Mouse (Mus musculus): Measurements from ENCODE around the gene Sept11. TPM values are rescaled to one million over a fixed set of nuclear protein-coding genes. Genes with fewer than 3 reads are reported as not detected.

Gene Sept11
- total RNA-seq, 4 experiments from 2014 or later = 91.3 to 100 (median 94.8) TPM

- no peak for DNase-seq (ENCODE audit: low spot score in 2 of 2)
Measured at GRCm38 (mm10) chr5:93126222-93126929, 33.1 kb downstream of the Sept11 start.

GRCm38 (mm10) chr5:93126930-93127562, 33.8 kb downstream of the Sept11 start:
- DNase-seq (ENCODE audit: low spot score in 2 of 2) = no peak

GRCm38 (mm10) chr5:93127722-93128121, 34.5 kb downstream of the Sept11 start:
- no peak for DNase-seq (ENCODE audit: low spot score in 2 of 2)

- DNase-seq (ENCODE audit: low spot score in 2 of 2) = no peak
Measured at GRCm38 (mm10) chr5:93128765-93129164, 35.5 kb downstream of the Sept11 start.

- no peak for DNase-seq (ENCODE audit: low spot score in 2 of 2)
Measured at GRCm38 (mm10) chr5:93129953-93130352, 36.7 kb downstream of the Sept11 start.

GRCm38 (mm10) chr5:93131401-93131800, 38.2 kb downstream of the Sept11 start:
- no peak for DNase-seq (ENCODE audit: low spot score in 2 of 2)

- DNase-seq (ENCODE audit: low spot score in 2 of 2) = no peak
Measured at GRCm38 (mm10) chr5:93133445-93134244, 40.4 kb downstream of the Sept11 start.

- DNase-seq (ENCODE audit: low spot score in 2 of 2) = no peak
Measured at GRCm38 (mm10) chr5:93135368-93136107, 42.3 kb downstream of the Sept11 start.

- DNase-seq (ENCODE audit: low spot score in 2 of 2) = peak; percentile 66 to 80
Measured at GRCm38 (mm10) chr5:93136956-93137586, 43.8 kb downstream of the Sept11 start.

- no peak for DNase-seq (ENCODE audit: low spot score in 2 of 2)
Measured at GRCm38 (mm10) chr5:93139350-93139749, 46.1 kb downstream of the Sept11 start.

- DNase-seq (ENCODE audit: low spot score in 2 of 2) = no peak
Measured at GRCm38 (mm10) chr5:93140747-93141146, 47.5 kb downstream of the Sept11 start.

GRCm38 (mm10) chr5:93143360-93144091, 50.3 kb downstream of the Sept11 start:
- no peak for DNase-seq (ENCODE audit: low spot score in 2 of 2)

- DNase-seq (ENCODE audit: low spot score in 2 of 2) = no peak
Measured at GRCm38 (mm10) chr5:93144874-93145273, 51.6 kb downstream of the Sept11 start.

GRCm38 (mm10) chr5:93145504-93145903, 52.3 kb downstream of the Sept11 start:
- DNase-seq (ENCODE audit: low spot score in 2 of 2) = no peak

- no peak for DNase-seq (ENCODE audit: low spot score in 2 of 2)
Measured at GRCm38 (mm10) chr5:93149969-93150777, 56.9 kb downstream of the Sept11 start.

GRCm38 (mm10) chr5:93151985-93152384, 58.7 kb downstream of the Sept11 start:
- no peak for DNase-seq (ENCODE audit: low spot score in 2 of 2)

GRCm38 (mm10) chr5:93152451-93152850, 59.2 kb downstream of the Sept11 start:
- DNase-seq (ENCODE audit: low spot score in 2 of 2) = no peak

- peak; percentile 42 to 55 for DNase-seq (ENCODE audit: low spot score in 2 of 2)
Measured at GRCm38 (mm10) chr5:93154401-93154800, 61.2 kb downstream of the Sept11 start.

- no peak for DNase-seq (ENCODE audit: low spot score in 2 of 2)
Measured at GRCm38 (mm10) chr5:93163541-93163940, 70.3 kb downstream of the Sept11 start.

All from gastrocnemius, adult 8-10 months (tissue).